Mouse (Mus musculus): ENCODE measurements at regions not wholly inside any gene's neighbourhood (a gene's known extent, or its start where the extent isn't known, plus 50 kb on each side); places are given as distances from the start of the nearest gene placed in this dataset.

DNA sequence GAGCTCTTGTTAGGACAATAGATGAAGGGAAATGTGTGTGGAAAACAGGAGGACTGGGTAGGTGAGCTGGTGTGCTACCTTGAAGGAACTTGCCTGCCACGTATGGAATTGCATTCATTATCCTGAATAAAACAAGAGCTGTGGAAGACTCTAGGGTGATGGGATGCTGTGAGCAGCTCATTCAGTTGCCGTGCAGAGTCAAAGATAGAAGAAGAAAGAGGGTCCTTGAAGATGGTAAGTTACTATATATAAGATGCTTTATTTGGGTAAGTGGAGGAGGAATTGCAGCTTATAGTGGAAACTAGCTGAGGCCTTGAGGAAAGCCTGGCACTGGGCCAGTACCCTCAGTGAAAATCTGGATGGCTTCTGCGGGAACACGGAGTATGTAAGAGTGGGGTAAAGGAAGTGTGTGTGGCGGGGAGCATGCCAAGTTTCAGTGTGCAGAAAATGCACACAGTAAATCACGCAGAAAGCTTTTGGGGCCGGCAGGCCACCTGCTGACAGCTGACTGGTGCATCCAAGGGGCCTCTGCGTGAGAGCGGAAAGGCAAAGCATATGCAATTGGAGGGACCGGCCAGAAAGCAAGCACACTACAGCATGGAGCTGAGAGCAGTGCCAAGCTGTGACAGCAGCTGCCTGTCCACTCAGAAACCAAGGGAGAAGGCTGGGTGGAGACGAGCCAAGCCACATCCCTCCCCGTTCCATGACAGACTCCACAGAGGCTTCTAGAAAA, 149.7 kb upstream of the Vldlr start:
- Histone ChIP-seq H3K4me2 (ENCODE audit: low read depth, low read length) (peak overlapping the region; percentile 41), H3K36me3 (ENCODE audit: control insufficient read depth, insufficient read depth) (no peaks in the 10 kb centered on the region), H3K4me1 (ENCODE audit: control insufficient read depth, insufficient read depth, low read length) (peaks cover 27% of the 10 kb centered on the region), H3K27me3 (ENCODE audit: control insufficient read depth, insufficient read depth, low read length) (no peaks in the 10 kb centered on the region; the same call in 1 of the 2 replicates), H3K4me3 (ENCODE audit: low read length) (no peak overlapping the region), H3K9me3 (replicated peaks; ENCODE audit: control insufficient read depth, low read length) (no peaks in the 10 kb centered on the region), H3K9ac (ENCODE audit: low read length) (0 out of 2 replicates have a peak overlapping the region, but pooled peaks have one; percentile 17), H3K27ac (ENCODE audit: low read length) (peak overlapping the region; percentile 75)
- ATAC-seq (replicated peaks; ENCODE audit: extremely low read depth, insufficient read depth, low FRiP score), result peak; percentile 85
- WGBS, result 26% methylated on average over 12 of the region's 12 CpGs

DNA sequence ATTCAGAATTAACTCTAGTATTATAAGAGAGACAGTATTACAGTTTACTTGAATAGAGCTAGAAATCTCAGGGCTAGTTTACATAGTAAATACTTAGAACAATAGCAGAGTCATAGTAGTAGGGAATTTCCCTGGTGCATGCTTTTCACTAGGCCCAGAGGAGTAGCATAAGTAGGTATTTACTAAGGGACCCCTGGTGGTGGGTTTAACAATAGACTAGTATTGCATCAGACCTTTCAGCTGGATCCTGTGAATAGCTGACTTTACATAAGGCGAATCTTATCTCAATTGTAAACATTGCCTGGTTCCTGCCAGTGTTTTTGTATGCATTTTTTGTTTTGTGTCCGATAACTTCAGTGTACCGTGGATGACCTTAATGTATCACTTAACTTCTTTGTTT, 143.0 kb upstream of the Vldlr start:
- H3K4me2 ChIP-seq (ENCODE audit: low read depth, low read length), result no peak overlapping the region
- no peak overlapping the region for H3K9ac ChIP-seq (ENCODE audit: low read length)
- ATAC-seq (replicated peaks; ENCODE audit: extremely low read depth, insufficient read depth, low FRiP score), result no peak
- H3K27me3 ChIP-seq (ENCODE audit: control insufficient read depth, insufficient read depth, low read length), result no peaks in the 10 kb centered on the region; the same call in 1 of the 2 replicates
- peaks cover 9% of the 10 kb centered on the region for H3K4me1 ChIP-seq (ENCODE audit: control insufficient read depth, insufficient read depth, low read length)
- no peak overlapping the region for H3K4me3 ChIP-seq (ENCODE audit: low read length)
- 58% methylated on average over 3 of the region's 3 CpGs for WGBS
- no peaks in the 10 kb centered on the region for H3K9me3 ChIP-seq (replicated peaks; ENCODE audit: control insufficient read depth, low read length)
- H3K36me3 ChIP-seq (ENCODE audit: control insufficient read depth, insufficient read depth), result no peaks in the 10 kb centered on the region
- no peak overlapping the region for H3K27ac ChIP-seq (ENCODE audit: low read length)

DNA sequence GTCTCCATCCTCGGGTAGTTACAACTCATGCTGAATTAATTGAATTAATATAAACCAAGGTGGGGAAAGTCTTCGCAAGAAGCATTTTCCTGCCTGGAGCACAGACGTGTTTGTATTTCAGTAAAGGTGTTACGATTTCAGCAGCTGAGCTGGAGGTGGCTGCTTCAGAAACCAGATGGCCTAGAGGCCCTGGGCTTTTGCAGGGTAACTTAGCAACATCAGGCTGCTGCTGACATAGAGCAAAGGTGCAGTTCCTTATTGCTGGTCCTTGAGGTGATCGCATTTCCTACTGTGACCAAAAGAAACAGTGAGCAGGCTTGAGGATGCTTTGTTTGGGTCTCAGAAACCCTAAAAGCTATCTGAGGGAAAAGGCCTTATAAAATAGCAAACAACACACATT, 141.3 kb upstream of the Vldlr start:
- Histone ChIP-seq H3K4me3 (ENCODE audit: low read length) (no peak overlapping the region), H3K27me3 (ENCODE audit: control insufficient read depth, insufficient read depth, low read length) (no peaks in the 10 kb centered on the region; the same call in 1 of the 2 replicates)
- WGBS, result 71% methylated on average over 5 of the region's 5 CpGs

DNA sequence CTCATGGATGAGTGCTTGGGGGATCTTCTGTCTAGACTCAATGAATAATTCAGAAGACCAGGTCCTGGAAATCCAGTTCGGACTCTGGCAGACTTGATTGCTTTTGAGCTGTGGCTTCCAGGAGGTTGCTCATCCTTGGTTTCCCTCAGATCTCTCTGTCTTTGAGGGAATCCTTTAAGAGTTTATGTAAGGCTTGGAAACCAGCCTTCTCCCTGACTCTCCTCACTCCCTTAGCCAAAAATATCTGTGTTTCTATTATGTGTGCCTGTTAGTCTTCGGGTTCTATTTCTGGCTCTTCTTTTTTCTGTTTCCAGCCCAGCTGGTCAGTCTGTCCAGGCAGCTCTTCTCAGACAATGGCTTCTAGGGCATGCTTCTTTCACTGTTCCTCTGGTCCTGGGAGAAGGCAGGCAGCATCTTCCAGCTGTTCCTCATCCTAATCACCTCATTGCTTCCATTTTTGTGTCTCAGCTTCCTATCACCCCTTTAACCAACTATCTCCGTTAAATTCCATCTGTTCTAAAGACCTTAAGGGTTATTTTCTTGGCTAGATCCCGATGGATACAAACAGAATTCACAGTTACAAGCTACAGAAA, 139.3 kb upstream of the Vldlr start:
- WGBS, result 46% methylated on average over 4 of the region's 4 CpGs
- no peak overlapping the region for H3K4me3 ChIP-seq (ENCODE audit: low read length)
- no peaks in the 10 kb centered on the region for H3K27me3 ChIP-seq (ENCODE audit: control insufficient read depth, insufficient read depth, low read length)
- peak overlapping the region; percentile 34 for H3K27ac ChIP-seq (ENCODE audit: low read length)
- peaks cover 9% of the 10 kb centered on the region for H3K4me1 ChIP-seq (ENCODE audit: control insufficient read depth, insufficient read depth, low read length)
- no peaks in the 10 kb centered on the region for H3K36me3 ChIP-seq (ENCODE audit: control insufficient read depth, insufficient read depth)
- no peak for ATAC-seq (replicated peaks; ENCODE audit: extremely low read depth, insufficient read depth, low FRiP score)
- H3K9ac ChIP-seq (ENCODE audit: low read length), result no peak overlapping the region
- no peak overlapping the region for H3K4me2 ChIP-seq (ENCODE audit: low read depth, low read length)
- H3K9me3 ChIP-seq (replicated peaks; ENCODE audit: control insufficient read depth, low read length), result no peaks in the 10 kb centered on the region

More for the DNA sequence above, 141.3 kb upstream of the Vldlr start:
- Histone ChIP-seq H3K27ac (ENCODE audit: low read length) (no peak overlapping the region), H3K4me1 (ENCODE audit: control insufficient read depth, insufficient read depth, low read length) (peaks cover 9% of the 10 kb centered on the region), H3K9me3 (replicated peaks; ENCODE audit: control insufficient read depth, low read length) (no peaks in the 10 kb centered on the region), H3K4me2 (ENCODE audit: low read depth, low read length) (no peak overlapping the region), H3K9ac (ENCODE audit: low read length) (no peak overlapping the region), H3K36me3 (ENCODE audit: control insufficient read depth, insufficient read depth) (no peaks in the 10 kb centered on the region)
- ATAC-seq (replicated peaks; ENCODE audit: extremely low read depth, insufficient read depth, low FRiP score), result no peak

DNA sequence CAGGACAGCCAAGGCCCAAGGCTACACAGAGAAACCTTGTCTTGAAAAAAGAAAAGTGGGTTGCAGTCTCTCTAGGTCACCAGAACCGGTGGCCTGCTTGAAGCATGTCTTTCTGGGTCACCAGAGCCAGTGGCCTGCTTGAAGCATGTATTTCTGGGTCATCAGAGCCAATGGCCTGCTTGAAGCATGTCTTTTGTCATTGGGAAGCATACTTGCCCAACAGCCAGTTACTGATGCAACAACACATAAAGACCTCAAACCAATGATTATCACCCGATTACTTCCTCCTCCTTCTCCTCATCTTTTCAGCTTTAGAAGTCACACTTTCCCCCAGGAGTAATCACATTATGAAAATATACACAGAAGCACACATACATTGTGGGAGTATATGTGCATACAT, 128.9 kb upstream of the Vldlr start:
- H3K9me3 ChIP-seq (replicated peaks; ENCODE audit: control insufficient read depth, low read length), result no peaks in the 10 kb centered on the region
- no peaks in the 10 kb centered on the region for H3K27me3 ChIP-seq (ENCODE audit: control insufficient read depth, insufficient read depth, low read length)
- no peak overlapping the region for H3K27ac ChIP-seq (ENCODE audit: low read length)
- ATAC-seq (replicated peaks; ENCODE audit: extremely low read depth, insufficient read depth, low FRiP score), result no peak
- no peak overlapping the region for H3K4me3 ChIP-seq (ENCODE audit: low read length)
- H3K4me1 ChIP-seq (ENCODE audit: control insufficient read depth, insufficient read depth, low read length), result peaks cover 8% of the 10 kb centered on the region
- no peak overlapping the region for H3K9ac ChIP-seq (ENCODE audit: low read length)
- WGBS, result 69% methylated on average over 2 of the region's 2 CpGs
- no peaks in the 10 kb centered on the region for H3K36me3 ChIP-seq (ENCODE audit: control insufficient read depth, insufficient read depth)
- H3K4me2 ChIP-seq (ENCODE audit: low read depth, low read length), result no peak overlapping the region

DNA sequence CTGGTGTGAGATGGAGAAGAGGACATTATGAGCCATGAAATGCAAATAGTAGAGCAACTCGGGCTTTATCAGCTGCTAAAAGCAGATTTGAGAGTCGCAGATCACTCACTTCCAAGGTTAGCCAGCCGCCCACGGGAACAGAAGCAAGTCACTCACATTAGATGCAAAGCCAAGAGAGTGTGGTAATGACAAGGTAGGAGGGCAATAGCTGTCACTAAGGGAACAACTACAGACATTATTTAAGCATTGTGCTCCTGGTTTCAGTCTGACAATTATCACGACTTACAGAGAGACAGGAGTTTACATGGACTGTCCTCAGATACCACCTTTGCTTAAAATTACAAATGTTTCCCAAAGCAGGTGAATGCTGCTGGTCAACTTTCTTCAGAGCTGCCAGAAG, 128.5 kb upstream of the Vldlr start:
- ATAC-seq (replicated peaks; ENCODE audit: extremely low read depth, insufficient read depth, low FRiP score), result no peak
- H3K27ac ChIP-seq (ENCODE audit: low read length), result no peak overlapping the region
- H3K4me2 ChIP-seq (ENCODE audit: low read depth, low read length), result no peak overlapping the region
- no peaks in the 10 kb centered on the region for H3K36me3 ChIP-seq (ENCODE audit: control insufficient read depth, insufficient read depth)
- no peaks in the 10 kb centered on the region for H3K9me3 ChIP-seq (replicated peaks; ENCODE audit: control insufficient read depth, low read length)
- H3K27me3 ChIP-seq (ENCODE audit: control insufficient read depth, insufficient read depth, low read length), result no peaks in the 10 kb centered on the region
- H3K4me1 ChIP-seq (ENCODE audit: control insufficient read depth, insufficient read depth, low read length), result peaks cover 8% of the 10 kb centered on the region
- 49% methylated on average over 5 of the region's 5 CpGs for WGBS
- H3K9ac ChIP-seq (ENCODE audit: low read length), result no peak overlapping the region
- H3K4me3 ChIP-seq (ENCODE audit: low read length), result no peak overlapping the region

DNA sequence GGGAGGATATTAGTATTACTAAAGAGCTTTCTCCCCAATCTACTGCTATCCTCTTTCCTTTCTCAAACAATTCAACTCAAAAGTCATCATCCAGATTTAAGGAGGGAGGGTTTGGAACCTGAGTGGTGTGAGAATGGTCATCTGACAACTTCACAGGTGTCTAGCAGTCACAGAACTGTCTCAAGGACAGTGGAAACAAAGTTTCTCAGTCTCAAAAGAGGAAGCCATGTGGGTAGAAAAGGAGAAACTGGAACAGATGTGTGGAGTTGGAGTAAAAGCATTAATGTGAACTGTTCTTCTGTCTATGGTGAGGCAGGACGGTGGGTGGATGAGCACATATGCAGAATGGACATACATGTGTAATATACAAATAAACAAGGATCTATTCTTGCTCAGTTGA, 127.2 kb upstream of the Vldlr start:
- no peak overlapping the region for H3K9ac ChIP-seq (ENCODE audit: low read length)
- 83% methylated on average over 1 of the region's 1 CpGs for WGBS
- H3K4me2 ChIP-seq (ENCODE audit: low read depth, low read length), result no peak overlapping the region
- H3K36me3 ChIP-seq (ENCODE audit: control insufficient read depth, insufficient read depth), result no peaks in the 10 kb centered on the region
- H3K27me3 ChIP-seq (ENCODE audit: control insufficient read depth, insufficient read depth, low read length), result no peaks in the 10 kb centered on the region
- H3K27ac ChIP-seq (ENCODE audit: low read length), result no peak overlapping the region
- ATAC-seq (replicated peaks; ENCODE audit: extremely low read depth, insufficient read depth, low FRiP score), result no peak
- H3K4me3 ChIP-seq (ENCODE audit: low read length), result no peak overlapping the region
- peaks cover 1% of the 10 kb centered on the region for H3K9me3 ChIP-seq (replicated peaks; ENCODE audit: control insufficient read depth, low read length)
- peaks cover 8% of the 10 kb centered on the region for H3K4me1 ChIP-seq (ENCODE audit: control insufficient read depth, insufficient read depth, low read length)

DNA sequence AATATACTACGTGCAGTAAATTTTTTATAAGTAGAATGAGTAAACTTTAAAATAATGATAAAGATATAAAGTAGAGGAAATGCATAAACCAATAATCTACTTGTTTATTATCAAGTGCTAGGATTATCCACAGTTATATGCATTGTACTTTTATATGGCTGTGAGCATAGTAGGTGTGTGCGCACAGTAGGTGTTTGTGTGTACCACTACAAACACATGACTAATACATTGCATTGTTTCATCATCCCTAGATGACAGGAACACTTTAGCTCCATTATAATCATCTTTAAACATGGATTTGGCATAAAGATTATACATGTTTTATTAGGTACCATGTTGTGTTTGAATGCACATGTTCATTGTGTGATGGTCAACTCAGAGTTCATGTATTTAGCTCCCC, 124.7 kb upstream of the Vldlr start:
- no peak overlapping the region for H3K4me2 ChIP-seq (ENCODE audit: low read depth, low read length)
- no peak overlapping the region for H3K4me3 ChIP-seq (ENCODE audit: low read length)
- peaks cover 2% of the 10 kb centered on the region for H3K9me3 ChIP-seq (replicated peaks; ENCODE audit: control insufficient read depth, low read length)
- WGBS, result 96% methylated on average over 2 of the region's 2 CpGs
- no peak overlapping the region for H3K27ac ChIP-seq (ENCODE audit: low read length)
- H3K4me1 ChIP-seq (ENCODE audit: control insufficient read depth, insufficient read depth, low read length), result peaks cover 8% of the 10 kb centered on the region
- no peak for ATAC-seq (replicated peaks; ENCODE audit: extremely low read depth, insufficient read depth, low FRiP score)
- no peaks in the 10 kb centered on the region for H3K36me3 ChIP-seq (ENCODE audit: control insufficient read depth, insufficient read depth)
- no peaks in the 10 kb centered on the region for H3K27me3 ChIP-seq (ENCODE audit: control insufficient read depth, insufficient read depth, low read length)
- H3K9ac ChIP-seq (ENCODE audit: low read length), result no peak overlapping the region

DNA sequence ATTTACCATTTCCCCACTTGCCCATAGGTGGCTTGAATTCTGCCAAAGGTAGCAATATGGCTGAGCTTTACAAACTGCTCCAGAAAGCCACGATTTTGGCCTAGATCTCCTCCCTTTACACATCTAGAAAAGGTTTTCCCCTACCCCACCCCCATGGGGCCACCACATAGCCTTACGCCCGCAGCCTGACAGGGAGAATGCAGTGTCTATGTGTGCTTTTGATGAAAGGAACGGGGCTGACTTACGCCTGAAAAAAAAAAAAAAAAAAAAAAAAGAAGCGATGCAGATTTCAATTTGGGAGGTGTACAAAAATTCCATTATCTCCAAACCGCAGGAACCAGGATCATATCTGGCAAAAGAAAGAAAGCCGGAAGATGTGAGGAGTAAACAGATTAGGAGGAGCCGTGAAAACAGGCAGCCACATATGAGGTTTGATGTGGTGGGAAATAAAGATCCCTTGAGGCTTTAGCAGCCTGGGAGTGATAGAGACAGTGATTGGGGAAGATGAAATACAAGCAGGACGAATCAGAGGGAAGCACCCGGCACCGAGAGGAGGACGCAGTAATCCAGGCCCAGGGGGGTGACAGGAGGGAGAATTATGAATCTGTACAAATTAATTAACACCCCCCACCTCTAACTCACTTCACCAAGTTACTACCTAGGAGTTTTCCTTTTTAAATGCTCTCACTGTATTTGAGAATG, 121.4 kb upstream of the Vldlr start:
- Histone ChIP-seq H3K4me3 (ENCODE audit: low read length) (no peak overlapping the region), H3K27me3 (ENCODE audit: control insufficient read depth, insufficient read depth, low read length) (no peaks in the 10 kb centered on the region), H3K9me3 (replicated peaks; ENCODE audit: control insufficient read depth, low read length) (peaks cover 2% of the 10 kb centered on the region), H3K4me1 (ENCODE audit: control insufficient read depth, insufficient read depth, low read length) (peaks cover 7% of the 10 kb centered on the region; the same call in 1 of the 2 replicates), H3K27ac (ENCODE audit: low read length) (no peak overlapping the region), H3K36me3 (ENCODE audit: control insufficient read depth, insufficient read depth) (no peaks in the 10 kb centered on the region), H3K9ac (ENCODE audit: low read length) (no peak overlapping the region), H3K4me2 (ENCODE audit: low read depth, low read length) (no peak overlapping the region)
- 73% methylated on average over 13 of the region's 13 CpGs for WGBS
- no peak for ATAC-seq (replicated peaks; ENCODE audit: extremely low read depth, insufficient read depth, low FRiP score)
